Mouse (Mus musculus): ENCODE measurements around the gene Rps8. TPM values are rescaled to one million over a fixed set of nuclear protein-coding genes. Genes with fewer than 3 reads are reported as not detected.

The Rps8 gene
- polyA plus RNA-seq, 1 experiment from 2014 or later, result 1,522 TPM

DNA sequence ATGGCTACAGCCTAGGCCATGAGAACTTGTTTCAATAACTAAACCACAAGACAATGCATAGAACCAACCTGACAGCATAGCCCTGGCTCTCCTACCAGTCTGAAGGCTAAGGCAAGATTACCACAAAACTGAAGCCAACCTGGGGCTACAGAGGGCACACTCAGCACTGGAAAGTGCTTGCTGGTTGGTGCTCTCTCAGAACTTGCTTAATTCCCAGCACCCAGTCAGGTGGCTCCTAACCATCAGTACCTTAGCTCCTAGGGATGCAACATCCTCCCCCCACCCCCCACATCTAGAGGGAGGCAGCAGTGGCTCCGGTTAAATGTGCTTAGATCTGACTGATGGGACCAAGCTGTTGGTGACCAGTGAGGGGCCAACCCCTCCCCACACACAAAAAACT lies 4.6 kb downstream of the Rps8 start:
- Histone ChIP-seq H3K9ac (ENCODE audit: low read length) (no peak overlapping the region), H3K27me3 (replicated peaks; ENCODE audit: control insufficient read depth, insufficient read depth, low read length) (no peaks in the 10 kb centered on the region), H3K27ac (ENCODE audit: low read depth) (no peak overlapping the region), H3K9me3 (ENCODE audit: control insufficient read depth, low read length) (no peaks in the 10 kb centered on the region), H3K36me3 (ENCODE audit: control insufficient read depth, insufficient read depth, low read length) (peaks cover 59% of the 10 kb centered on the region), H3K4me3 (ENCODE audit: low read depth, low read length) (no peak overlapping the region), H3K4me1 (replicated peaks; ENCODE audit: control insufficient read depth, insufficient read depth, low read length) (peaks cover 5% of the 10 kb centered on the region; the same call in 1 of the 2 replicates), H3K4me2 (ENCODE audit: low read length) (no peak overlapping the region)
- ATAC-seq (replicated peaks; ENCODE audit: low FRiP score, low TSS enrichment, low read depth), result no peak
- 67% methylated on average over 1 of the region's 1 CpGs for WGBS
- no peak for DNase-seq (ENCODE audit: low spot score)

- Histone ChIP-seq H3K4me3 (ENCODE audit: low read depth, low read length) (no peak overlapping the region), H3K9me3 (ENCODE audit: control insufficient read depth, low read length) (no peaks in the 10 kb centered on the region), H3K4me1 (replicated peaks; ENCODE audit: control insufficient read depth, insufficient read depth, low read length) (peaks cover 5% of the 10 kb centered on the region; the same call in 1 of the 2 replicates), H3K9ac (ENCODE audit: low read length) (no peak overlapping the region), H3K27me3 (replicated peaks; ENCODE audit: control insufficient read depth, insufficient read depth, low read length) (no peaks in the 10 kb centered on the region), H3K36me3 (ENCODE audit: control insufficient read depth, insufficient read depth, low read length) (peaks cover 59% of the 10 kb centered on the region), H3K27ac (ENCODE audit: low read depth) (no peak overlapping the region), H3K4me2 (ENCODE audit: low read length) (no peak overlapping the region)
- ATAC-seq (replicated peaks; ENCODE audit: low FRiP score, low TSS enrichment, low read depth) (no peak), DNase-seq (ENCODE audit: low spot score) (no peak)
- 93% methylated on average over 6 of the region's 6 CpGs for WGBS
Measured at GRCm38 (mm10) chr4:117150212-117150733, 5.8 kb downstream of the Rps8 start.

GRCm38 (mm10) chr4:117149291-117150211 lies 6.5 kb downstream of the Rps8 start:
- peaks cover 5% of the 10 kb centered on the region; the same call in 1 of the 2 replicates for H3K4me1 ChIP-seq (replicated peaks; ENCODE audit: control insufficient read depth, insufficient read depth, low read length)
- no peaks in the 10 kb centered on the region for H3K9me3 ChIP-seq (ENCODE audit: control insufficient read depth, low read length)
- WGBS, result 75% methylated on average over 6 of the region's 6 CpGs
- no peak overlapping the region for H3K4me3 ChIP-seq (ENCODE audit: low read depth, low read length)
- DNase-seq (ENCODE audit: low spot score), result no peak
- no peak overlapping the region for H3K4me2 ChIP-seq (ENCODE audit: low read length)
- H3K36me3 ChIP-seq (ENCODE audit: control insufficient read depth, insufficient read depth, low read length), result peaks cover 55% of the 10 kb centered on the region
- H3K9ac ChIP-seq (ENCODE audit: low read length), result no peak overlapping the region
- no peaks in the 10 kb centered on the region for H3K27me3 ChIP-seq (replicated peaks; ENCODE audit: control insufficient read depth, insufficient read depth, low read length)
- ATAC-seq (replicated peaks; ENCODE audit: low FRiP score, low TSS enrichment, low read depth), result no peak
- H3K27ac ChIP-seq (ENCODE audit: low read depth), result no peak overlapping the region

- peaks cover 48% of the 10 kb centered on the region for H3K36me3 ChIP-seq (ENCODE audit: control insufficient read depth, insufficient read depth, low read length)
- H3K4me2 ChIP-seq (ENCODE audit: low read length), result no peak overlapping the region
- no peak overlapping the region for H3K27ac ChIP-seq (ENCODE audit: low read depth)
- DNase-seq (ENCODE audit: low spot score) (no peak), ATAC-seq (replicated peaks; ENCODE audit: low FRiP score, low TSS enrichment, low read depth) (no peak)
- H3K4me1 ChIP-seq (replicated peaks; ENCODE audit: control insufficient read depth, insufficient read depth, low read length), result peaks cover under 1% of the 10 kb centered on the region; the same call in 1 of the 2 replicates
- no peaks in the 10 kb centered on the region for H3K9me3 ChIP-seq (ENCODE audit: control insufficient read depth, low read length)
- WGBS, result 67% methylated on average over 24 of the region's 24 CpGs
- no peaks in the 10 kb centered on the region for H3K27me3 ChIP-seq (replicated peaks; ENCODE audit: control insufficient read depth, insufficient read depth, low read length)
- H3K4me3 ChIP-seq (ENCODE audit: low read depth, low read length), result no peak overlapping the region
- H3K9ac ChIP-seq (ENCODE audit: low read length), result no peak overlapping the region
Measured at GRCm38 (mm10) chr4:117148815-117149214, 7.2 kb downstream of the Rps8 start.

DNA sequence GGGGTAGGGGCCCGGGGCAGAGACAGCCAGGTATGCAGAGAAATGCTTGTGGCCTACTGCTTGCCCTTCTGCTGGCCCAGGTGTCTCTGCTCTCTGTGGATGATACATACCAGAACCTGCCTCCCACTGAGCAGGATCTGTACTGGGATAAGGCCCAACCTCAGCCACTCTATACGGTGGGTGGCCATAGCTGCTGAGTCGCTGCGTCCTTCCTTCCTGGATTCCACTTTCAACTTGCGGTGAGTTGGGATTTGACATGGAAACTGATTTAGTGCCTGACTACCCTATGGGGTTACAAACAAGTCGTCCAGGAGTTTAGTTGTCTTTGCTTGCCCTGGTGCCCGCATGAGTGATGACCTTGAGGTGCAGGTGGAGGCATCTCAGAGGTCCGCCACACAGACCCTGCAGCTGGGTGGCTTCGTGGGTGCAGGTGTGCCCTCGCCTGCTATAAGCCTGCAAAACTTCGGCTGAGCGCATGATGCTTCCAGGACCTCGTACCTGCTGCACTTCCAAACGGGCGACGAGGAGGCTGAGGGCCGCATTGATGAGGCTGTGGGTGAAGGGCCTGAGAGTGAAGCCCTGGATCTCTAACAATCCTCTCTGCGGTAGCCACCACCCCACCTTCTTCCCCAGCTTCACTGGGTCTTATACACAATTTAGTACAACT lies 7.9 kb downstream of the Rps8 start:
- H3K36me3 ChIP-seq (ENCODE audit: control insufficient read depth, insufficient read depth, low read length), result peaks cover 41% of the 10 kb centered on the region
- no peaks in the 10 kb centered on the region; the same call in 1 of the 2 replicates for H3K4me1 ChIP-seq (replicated peaks; ENCODE audit: control insufficient read depth, insufficient read depth, low read length)
- H3K4me3 ChIP-seq (ENCODE audit: low read depth, low read length), result no peak overlapping the region
- no peak for DNase-seq (ENCODE audit: low spot score)
- H3K9ac ChIP-seq (ENCODE audit: low read length), result no peak overlapping the region
- 74% methylated on average over 18 of the region's 18 CpGs for WGBS
- no peaks in the 10 kb centered on the region for H3K9me3 ChIP-seq (ENCODE audit: control insufficient read depth, low read length)
- no peak overlapping the region for H3K27ac ChIP-seq (ENCODE audit: low read depth)
- no peak for ATAC-seq (replicated peaks; ENCODE audit: low FRiP score, low TSS enrichment, low read depth)
- no peaks in the 10 kb centered on the region for H3K27me3 ChIP-seq (replicated peaks; ENCODE audit: control insufficient read depth, insufficient read depth, low read length)
- H3K4me2 ChIP-seq (ENCODE audit: low read length), result no peak overlapping the region

DNA sequence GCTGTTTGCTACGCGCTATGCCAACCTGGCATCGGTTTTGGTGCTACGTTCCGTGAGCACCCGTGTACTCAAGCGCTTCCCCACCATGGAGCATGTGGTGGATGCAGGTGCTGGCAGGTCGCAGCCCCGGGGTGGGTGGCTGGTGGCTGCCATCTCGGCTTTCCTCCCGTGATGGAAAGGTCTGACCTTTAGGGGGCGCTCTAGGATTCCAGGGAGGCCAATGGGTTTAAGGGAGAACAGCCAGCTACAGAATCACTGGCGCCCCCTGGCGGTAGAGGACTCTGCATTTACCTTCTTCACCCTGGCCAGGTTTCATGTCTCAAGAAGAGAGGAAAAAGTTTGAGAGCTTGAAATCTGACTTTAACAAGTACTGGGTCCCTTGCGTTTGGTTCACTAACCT lies 9.9 kb downstream of the Rps8 start:
- no peaks in the 10 kb centered on the region for H3K4me1 ChIP-seq (replicated peaks; ENCODE audit: control insufficient read depth, insufficient read depth, low read length)
- no peak overlapping the region for H3K27ac ChIP-seq (ENCODE audit: low read depth)
- ATAC-seq (replicated peaks; ENCODE audit: low FRiP score, low TSS enrichment, low read depth), result 0 out of 2 replicates have a peak, but pooled peaks have one; percentile 2
- H3K9me3 ChIP-seq (ENCODE audit: control insufficient read depth, low read length), result no peaks in the 10 kb centered on the region
- no peak overlapping the region for H3K4me2 ChIP-seq (ENCODE audit: low read length)
- H3K9ac ChIP-seq (ENCODE audit: low read length), result no peak overlapping the region
- H3K27me3 ChIP-seq (replicated peaks; ENCODE audit: control insufficient read depth, insufficient read depth, low read length), result no peaks in the 10 kb centered on the region
- no peak overlapping the region for H3K4me3 ChIP-seq (ENCODE audit: low read depth, low read length)
- DNase-seq (ENCODE audit: low spot score), result peak; percentile 88
- H3K36me3 ChIP-seq (ENCODE audit: control insufficient read depth, insufficient read depth, low read length), result peaks cover 21% of the 10 kb centered on the region
- 36% methylated on average over 15 of the region's 15 CpGs for WGBS

GRCm38 (mm10) chr4:117145248-117145647 lies 10.8 kb downstream of the Rps8 start:
- no peaks in the 10 kb centered on the region for H3K27me3 ChIP-seq (replicated peaks; ENCODE audit: control insufficient read depth, insufficient read depth, low read length)
- H3K4me3 ChIP-seq (ENCODE audit: low read depth, low read length), result no peak overlapping the region
- no peaks in the 10 kb centered on the region for H3K4me1 ChIP-seq (replicated peaks; ENCODE audit: control insufficient read depth, insufficient read depth, low read length)
- ATAC-seq (replicated peaks; ENCODE audit: low FRiP score, low TSS enrichment, low read depth) (no peak), DNase-seq (ENCODE audit: low spot score) (no peak)
- no peak overlapping the region for H3K4me2 ChIP-seq (ENCODE audit: low read length)
- WGBS, result 90% methylated on average over 13 of the region's 13 CpGs
- no peaks in the 10 kb centered on the region for H3K9me3 ChIP-seq (ENCODE audit: control insufficient read depth, low read length)
- H3K36me3 ChIP-seq (ENCODE audit: control insufficient read depth, insufficient read depth, low read length), result peaks cover 12% of the 10 kb centered on the region
- no peak overlapping the region for H3K27ac ChIP-seq (ENCODE audit: low read depth)
- no peak overlapping the region for H3K9ac ChIP-seq (ENCODE audit: low read length)

DNA sequence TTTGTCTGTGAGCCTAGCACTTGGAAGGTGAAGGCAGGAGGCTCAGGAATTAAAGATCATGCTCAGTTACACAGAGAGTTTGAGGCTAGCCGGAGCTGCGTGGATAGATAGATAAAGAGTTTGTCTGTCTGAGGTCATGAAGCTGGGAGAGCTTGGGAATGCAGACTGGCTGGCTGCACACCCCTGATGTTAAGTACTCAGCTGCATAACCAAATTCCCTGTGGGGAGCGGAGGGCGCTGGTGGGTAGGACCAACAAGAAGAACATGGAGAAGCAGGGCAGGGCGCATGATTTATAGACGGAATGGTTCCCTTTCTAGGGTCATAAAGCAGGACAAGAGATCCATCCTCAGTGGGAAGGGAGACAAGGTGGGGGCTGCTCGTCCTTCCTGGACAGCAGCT lies 13.0 kb downstream of the Rps8 start:
- no peak overlapping the region for H3K4me3 ChIP-seq (ENCODE audit: low read depth, low read length)
- no peak for ATAC-seq (replicated peaks; ENCODE audit: low FRiP score, low TSS enrichment, low read depth)
- H3K4me1 ChIP-seq (replicated peaks; ENCODE audit: control insufficient read depth, insufficient read depth, low read length), result no peaks in the 10 kb centered on the region
- WGBS, result 31% methylated on average over 7 of the region's 7 CpGs
- H3K9me3 ChIP-seq (ENCODE audit: control insufficient read depth, low read length), result no peaks in the 10 kb centered on the region
- no peak for DNase-seq (ENCODE audit: low spot score)
- no peaks in the 10 kb centered on the region for H3K36me3 ChIP-seq (ENCODE audit: control insufficient read depth, insufficient read depth, low read length)
- no peak overlapping the region for H3K4me2 ChIP-seq (ENCODE audit: low read length)
- no peaks in the 10 kb centered on the region for H3K27me3 ChIP-seq (replicated peaks; ENCODE audit: control insufficient read depth, insufficient read depth, low read length)
- no peak overlapping the region for H3K27ac ChIP-seq (ENCODE audit: low read depth)
- H3K9ac ChIP-seq (ENCODE audit: low read length), result no peak overlapping the region
